Mouse (Mus musculus) embryonic fibroblast, embryonic 13.5 days (primary cell): Measurements from ENCODE around the gene Cotl1. TPM values are rescaled to one million over a fixed set of nuclear protein-coding genes. Genes with fewer than 3 reads are reported as not detected.

Experiments
- H3K27ac ChIP-seq: 2 replicates; pipeline ENCODE4 v1.5.1; 2012; ENCODE audit warnings: low read length, control low read depth, inconsistent platforms; ENCODE audit not compliant: insufficient read depth
- H3K4me1 ChIP-seq: 2 replicates; pipeline ENCODE4 v1.6.1; 2011; ENCODE audit warnings: low read length; ENCODE audit not compliant: control insufficient read depth, insufficient read depth
- H3K4me3 ChIP-seq: 2 replicates; pipeline ENCODE4 v1.5.1; 2011; ENCODE audit warnings: mild to moderate bottlenecking, control low read depth, low read length; ENCODE audit not compliant: insufficient read depth
- CTCF ChIP-seq: IDR thresholded peaks from 2 replicates; pipeline ENCODE4 v1.5.1; 2011; ENCODE audit warnings: mild to moderate bottlenecking, control low read depth, low read length, moderate library complexity, borderline replicate concordance; ENCODE audit not compliant: insufficient read depth
- POLR2A ChIP-seq: IDR thresholded peaks from 2 replicates; pipeline ENCODE4 v1.6.1; 2011; ENCODE audit warnings: low read depth, mild to moderate bottlenecking, control low read depth, low read length, moderate library complexity
- polyA plus RNA-seq: library from polyadenylated mRNA; stranded (reverse); fragments of >200 nt; gene quantifications from 2 replicates; pipeline ENCODE4 v1.2.4, GENCODE M21; 2011; ENCODE audit warnings: low read depth; ENCODE audit not compliant: missing spikeins, insufficient read length

Cotl1 gene
- polyA plus RNA-seq, 1 experiment = 35.5 TPM

GRCm38 (mm10) chr8:119794689-119795088 is 45.7 kb downstream of the Cotl1 start:
- TF ChIP-seq POLR2A = no peak
- TF ChIP-seq CTCF = no peak
- Histone ChIP-seq H3K4me3 (no peak overlapping the region), H3K27ac (no peak overlapping the region), H3K4me1 (no peaks in the 10 kb centered on the region)

GRCm38 (mm10) chr8:119791804-119792704 is 48.3 kb downstream of the Cotl1 start:
- Histone ChIP-seq H3K4me1 (no peaks in the 10 kb centered on the region), H3K4me3 (no peak overlapping the region), H3K27ac (no peak overlapping the region)
- TF ChIP-seq CTCF (no peak), POLR2A (no peak)

- H3K4me3 ChIP-seq = no peak overlapping the region
- no peaks in the 10 kb centered on the region for H3K4me1 ChIP-seq
- TF ChIP-seq POLR2A (no peak), CTCF (no peak)
- no peak overlapping the region for H3K27ac ChIP-seq
Measured at GRCm38 (mm10) chr8:119789581-119789980, 50.8 kb downstream of the Cotl1 start.

GRCm38 (mm10) chr8:119788607-119789381 is 51.5 kb downstream of the Cotl1 start:
- no peak for TF ChIP-seq CTCF
- TF ChIP-seq POLR2A = no peak
- Histone ChIP-seq H3K27ac (no peak overlapping the region), H3K4me1 (no peaks in the 10 kb centered on the region), H3K4me3 (no peak overlapping the region)

GRCm38 (mm10) chr8:119787341-119787740 is 53.0 kb downstream of the Cotl1 start:
- no peaks in the 10 kb centered on the region for H3K4me1 ChIP-seq
- TF ChIP-seq POLR2A (no peak), CTCF (no peak)
- H3K4me3 ChIP-seq = no peak overlapping the region
- no peak overlapping the region for H3K27ac ChIP-seq

GRCm38 (mm10) chr8:119786871-119787270 is 53.5 kb downstream of the Cotl1 start:
- no peak for TF ChIP-seq CTCF
- TF ChIP-seq POLR2A = no peak
- Histone ChIP-seq H3K27ac (no peak overlapping the region), H3K4me3 (no peak overlapping the region), H3K4me1 (no peaks in the 10 kb centered on the region)

- Histone ChIP-seq H3K27ac (no peak overlapping the region), H3K4me1 (no peaks in the 10 kb centered on the region), H3K4me3 (no peak overlapping the region)
- TF ChIP-seq CTCF = no peak
- no peak for TF ChIP-seq POLR2A
Measured at GRCm38 (mm10) chr8:119785764-119786405, 54.5 kb downstream of the Cotl1 start.

- TF ChIP-seq POLR2A = no peak
- no peak for TF ChIP-seq CTCF
- Histone ChIP-seq H3K27ac (no peak overlapping the region), H3K4me1 (no peaks in the 10 kb centered on the region), H3K4me3 (no peak overlapping the region)
Measured at GRCm38 (mm10) chr8:119784676-119785075, 55.7 kb downstream of the Cotl1 start.

GRCm38 (mm10) chr8:119784141-119784574 is 56.2 kb downstream of the Cotl1 start:
- H3K4me1 ChIP-seq = no peaks in the 10 kb centered on the region
- TF ChIP-seq CTCF (no peak), POLR2A (no peak)

More at GRCm38 (mm10) chr8:119784141-119784574, 56.2 kb downstream of the Cotl1 start:
- Histone ChIP-seq H3K27ac (no peak overlapping the region), H3K4me3 (no peak overlapping the region)
